Mouse (Mus musculus): ENCODE results near the gene Cacnb1. TPM values are rescaled to one million over a fixed set of nuclear protein-coding genes. Genes with fewer than 3 reads are reported as not detected.
A peak's percentile ranks its signal among the peaks of the same experiment; 100 is the strongest.

Cacnb1 gene
- polyA plus RNA-seq, 2 experiments: 21.5 to 51.4 TPM

DNA sequence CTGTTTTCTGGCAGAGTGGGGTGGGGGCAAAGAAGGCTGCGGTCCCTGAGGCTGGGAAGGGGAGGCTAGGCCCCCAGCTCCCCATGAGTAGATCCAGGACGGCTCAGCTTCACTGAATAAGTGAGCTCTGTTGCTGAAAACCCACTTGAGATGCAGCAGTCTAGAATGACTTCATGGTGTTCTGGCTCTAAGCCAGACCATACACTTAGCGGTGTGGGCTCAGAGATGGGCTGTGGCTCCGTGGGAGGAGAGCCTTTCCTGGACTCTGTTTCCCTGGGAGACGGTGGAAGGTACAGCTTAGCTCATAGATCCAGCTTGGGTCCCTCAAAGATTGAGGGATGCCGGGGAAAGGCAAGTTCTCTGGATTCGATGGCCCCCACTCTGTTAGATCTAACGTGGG, 18.7 kb downstream of the Cacnb1 start:
- no peaks in the 10 kb centered on the region for H3K9me3 ChIP-seq (ENCODE audit: control insufficient read depth, low read length)
- no peak overlapping the region for H3K27ac ChIP-seq (replicated peaks; ENCODE audit: low read depth, low read length)
- H3K27me3 ChIP-seq (ENCODE audit: control insufficient read depth, insufficient read depth, low read length): peaks cover 8% of the 10 kb centered on the region; the same call in 1 of the 2 replicates
- no peak for ATAC-seq (ENCODE audit: low FRiP score, low read depth)
- no peak overlapping the region for H3K4me3 ChIP-seq (replicated peaks; ENCODE audit: low read length)
- TF ChIP-seq POLR2A (IDR thresholded peaks at IDR 0.05; ENCODE audit: borderline replicate concordance, extremely low read depth, insufficient read depth, insufficient read length): no peak
- 65% methylated on average over 8 of the region's 8 CpGs for WGBS
- peaks cover 52% of the 10 kb centered on the region for H3K36me3 ChIP-seq (ENCODE audit: control insufficient read depth, insufficient read depth, low read length)
- H3K4me1 ChIP-seq (ENCODE audit: control insufficient read depth, insufficient read depth, low read length): peaks cover 15% of the 10 kb centered on the region; the same call in 1 of the 2 replicates
- H3K9ac ChIP-seq (ENCODE audit: low read depth, low read length, severe bottlenecking): no peak overlapping the region
- DNase-seq (ENCODE audit: low spot score): peak; percentile 62
- H3K4me2 ChIP-seq (replicated peaks; ENCODE audit: low read depth, low read length, severe bottlenecking): 0 out of 2 replicates have a peak overlapping the region, but pooled peaks have one; percentile 0

- Histone ChIP-seq H3K4me3 (replicated peaks; ENCODE audit: low read length) (no peak overlapping the region), H3K27me3 (ENCODE audit: control insufficient read depth, insufficient read depth, low read length) (peaks cover 8% of the 10 kb centered on the region; the same call in 1 of the 2 replicates)
- ATAC-seq (ENCODE audit: low FRiP score, low read depth): no peak
Observed at GRCm38 (mm10) chr11:98003171-98003671, 19.6 kb downstream of the Cacnb1 start.

DNA sequence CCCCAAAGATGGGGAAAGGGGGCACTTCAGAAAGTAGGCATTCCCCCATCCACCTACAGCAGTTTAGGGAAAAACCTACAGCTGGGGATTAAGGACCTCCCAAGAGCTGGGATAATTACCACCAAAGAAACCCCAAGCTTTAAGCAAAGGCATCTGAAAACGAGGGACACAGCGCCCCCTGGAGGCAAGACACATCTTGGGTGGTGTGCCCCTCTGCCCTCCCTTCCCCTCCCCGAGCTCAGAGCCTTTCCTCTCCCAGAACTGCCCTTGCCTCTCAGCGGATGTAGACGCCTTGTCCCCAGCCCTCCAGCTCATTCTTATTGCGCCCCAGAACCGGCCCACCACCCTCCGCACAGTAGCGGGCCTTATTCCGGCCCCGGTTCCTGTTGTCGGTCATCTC, 20.2 kb downstream of the Cacnb1 start:
- H3K27ac ChIP-seq (replicated peaks; ENCODE audit: low read depth, low read length): no peak overlapping the region
- H3K27me3 ChIP-seq (ENCODE audit: control insufficient read depth, insufficient read depth, low read length): peaks cover 8% of the 10 kb centered on the region; the same call in 1 of the 2 replicates
- peak overlapping the region; percentile 20; the same call in 1 of the 2 replicates for H3K4me2 ChIP-seq (replicated peaks; ENCODE audit: low read depth, low read length, severe bottlenecking)
- no peak overlapping the region for H3K9ac ChIP-seq (ENCODE audit: low read depth, low read length, severe bottlenecking)
- no peak for TF ChIP-seq POLR2A (IDR thresholded peaks at IDR 0.05; ENCODE audit: borderline replicate concordance, extremely low read depth, insufficient read depth, insufficient read length)
- H3K9me3 ChIP-seq (ENCODE audit: control insufficient read depth, low read length): no peaks in the 10 kb centered on the region
- ATAC-seq (ENCODE audit: low FRiP score, low read depth) (no peak), DNase-seq (ENCODE audit: low spot score) (peak; percentile 70)
- H3K4me3 ChIP-seq (replicated peaks; ENCODE audit: low read length): no peak overlapping the region
- peaks cover 39% of the 10 kb centered on the region for H3K36me3 ChIP-seq (ENCODE audit: control insufficient read depth, insufficient read depth, low read length)
- WGBS: 18% methylated on average over 12 of the region's 12 CpGs
- peaks cover 15% of the 10 kb centered on the region; the same call in 1 of the 2 replicates for H3K4me1 ChIP-seq (ENCODE audit: control insufficient read depth, insufficient read depth, low read length)

More at GRCm38 (mm10) chr11:98003171-98003671, 19.6 kb downstream of the Cacnb1 start:
- H3K9me3 ChIP-seq (ENCODE audit: control insufficient read depth, low read length): no peaks in the 10 kb centered on the region
- H3K4me2 ChIP-seq (replicated peaks; ENCODE audit: low read depth, low read length, severe bottlenecking): peak overlapping the region; percentile 20; the same call in 1 of the 2 replicates
- 29% methylated on average over 17 of the region's 17 CpGs for WGBS
- H3K4me1 ChIP-seq (ENCODE audit: control insufficient read depth, insufficient read depth, low read length): peaks cover 15% of the 10 kb centered on the region; the same call in 1 of the 2 replicates
- H3K9ac ChIP-seq (ENCODE audit: low read depth, low read length, severe bottlenecking): no peak overlapping the region
- no peak for TF ChIP-seq POLR2A (IDR thresholded peaks at IDR 0.05; ENCODE audit: borderline replicate concordance, extremely low read depth, insufficient read depth, insufficient read length)
- H3K27ac ChIP-seq (replicated peaks; ENCODE audit: low read depth, low read length): no peak overlapping the region
- peaks cover 45% of the 10 kb centered on the region for H3K36me3 ChIP-seq (ENCODE audit: control insufficient read depth, insufficient read depth, low read length)
- no peak for DNase-seq (ENCODE audit: low spot score)

GRCm38 (mm10) chr11:98001986-98002385, 20.8 kb downstream of the Cacnb1 start:
- DNase-seq (ENCODE audit: low spot score) (no peak), ATAC-seq (ENCODE audit: low FRiP score, low read depth) (no peak)
- no peaks in the 10 kb centered on the region for H3K9me3 ChIP-seq (ENCODE audit: control insufficient read depth, low read length)
- H3K27ac ChIP-seq (replicated peaks; ENCODE audit: low read depth, low read length): no peak overlapping the region
- TF ChIP-seq POLR2A (IDR thresholded peaks at IDR 0.05; ENCODE audit: borderline replicate concordance, extremely low read depth, insufficient read depth, insufficient read length): no peak
- no peak overlapping the region for H3K4me3 ChIP-seq (replicated peaks; ENCODE audit: low read length)
- peaks cover 8% of the 10 kb centered on the region; the same call in 1 of the 2 replicates for H3K27me3 ChIP-seq (ENCODE audit: control insufficient read depth, insufficient read depth, low read length)
- peaks cover 33% of the 10 kb centered on the region for H3K36me3 ChIP-seq (ENCODE audit: control insufficient read depth, insufficient read depth, low read length)
- 52% methylated on average over 6 of the region's 6 CpGs for WGBS
- no peak overlapping the region for H3K9ac ChIP-seq (ENCODE audit: low read depth, low read length, severe bottlenecking)
- peaks cover 15% of the 10 kb centered on the region; the same call in 1 of the 2 replicates for H3K4me1 ChIP-seq (ENCODE audit: control insufficient read depth, insufficient read depth, low read length)
- no peak overlapping the region for H3K4me2 ChIP-seq (replicated peaks; ENCODE audit: low read depth, low read length, severe bottlenecking)

- Histone ChIP-seq H3K9ac (ENCODE audit: low read depth, low read length, severe bottlenecking) (no peak overlapping the region), H3K9me3 (ENCODE audit: control insufficient read depth, low read length) (no peaks in the 10 kb centered on the region), H3K4me1 (ENCODE audit: control insufficient read depth, insufficient read depth, low read length) (peaks cover 15% of the 10 kb centered on the region; the same call in 1 of the 2 replicates), H3K36me3 (ENCODE audit: control insufficient read depth, insufficient read depth, low read length) (peaks cover 29% of the 10 kb centered on the region), H3K4me3 (replicated peaks; ENCODE audit: low read length) (no peak overlapping the region), H3K4me2 (replicated peaks; ENCODE audit: low read depth, low read length, severe bottlenecking) (no peak overlapping the region), H3K27me3 (ENCODE audit: control insufficient read depth, insufficient read depth, low read length) (peaks cover 8% of the 10 kb centered on the region; the same call in 1 of the 2 replicates), H3K27ac (replicated peaks; ENCODE audit: low read depth, low read length) (no peak overlapping the region)
- ATAC-seq (ENCODE audit: low FRiP score, low read depth) (no peak), DNase-seq (ENCODE audit: low spot score) (no peak)
- no peak for TF ChIP-seq POLR2A (IDR thresholded peaks at IDR 0.05; ENCODE audit: borderline replicate concordance, extremely low read depth, insufficient read depth, insufficient read length)
- WGBS: 26% methylated on average over 11 of the region's 11 CpGs
Observed at GRCm38 (mm10) chr11:98001351-98001824, 21.4 kb downstream of the Cacnb1 start.

All from limb, embryonic 14.5 days (tissue).